Mouse (Mus musculus): ENCODE results near the gene Carnmt1. TPM values are rescaled to one million over a fixed set of nuclear protein-coding genes. Genes with fewer than 3 reads are reported as not detected.
A peak's percentile ranks its signal among the peaks of the same experiment; 100 is the strongest.

Gene Carnmt1
- polyA plus RNA-seq, 1 experiment from 2014 or later, result 35.9 TPM

- DNase-seq (ENCODE audit: low spot score), result no peak
- Histone ChIP-seq H3K27me3 (ENCODE audit: insufficient read depth, low read length) (no peaks in the 10 kb centered on the region), H3K4me2 (ENCODE audit: low read length) (no peak overlapping the region), H3K4me1 (replicated peaks; ENCODE audit: insufficient read depth, low read length) (no peaks in the 10 kb centered on the region), H3K9me3 (replicated peaks; ENCODE audit: low read length) (no peaks in the 10 kb centered on the region), H3K9ac (ENCODE audit: low read depth, low read length) (no peak overlapping the region), H3K4me3 (replicated peaks; ENCODE audit: low read depth, low read length) (no peak overlapping the region), H3K27ac (no peak overlapping the region), H3K36me3 (ENCODE audit: insufficient read depth, low read length) (no peaks in the 10 kb centered on the region)
- TF ChIP-seq CTCF (IDR thresholded peaks at IDR 0.05; ENCODE audit: low read depth), result no peak
- WGBS, result 76% methylated on average over 6 of the region's 6 CpGs
- no peak for ATAC-seq (replicated peaks; ENCODE audit: low FRiP score, low read depth)
Observed at GRCm38 (mm10) chr19:18650473-18650872, 20.1 kb upstream of the Carnmt1 start.

- Histone ChIP-seq H3K27me3 (ENCODE audit: insufficient read depth, low read length) (no peaks in the 10 kb centered on the region), H3K4me2 (ENCODE audit: low read length) (no peak overlapping the region), H3K9ac (ENCODE audit: low read depth, low read length) (no peak overlapping the region), H3K36me3 (ENCODE audit: insufficient read depth, low read length) (no peaks in the 10 kb centered on the region), H3K27ac (no peak overlapping the region), H3K9me3 (replicated peaks; ENCODE audit: low read length) (no peaks in the 10 kb centered on the region), H3K4me1 (replicated peaks; ENCODE audit: insufficient read depth, low read length) (no peaks in the 10 kb centered on the region), H3K4me3 (replicated peaks; ENCODE audit: low read depth, low read length) (no peak overlapping the region)
- DNase-seq (ENCODE audit: low spot score) (no peak), ATAC-seq (replicated peaks; ENCODE audit: low FRiP score, low read depth) (no peak)
- no peak for TF ChIP-seq CTCF (IDR thresholded peaks at IDR 0.05; ENCODE audit: low read depth)
- 67% methylated on average over 4 of the region's 4 CpGs for WGBS
Observed at GRCm38 (mm10) chr19:18652592-18652991, 18.0 kb upstream of the Carnmt1 start.

- H3K9me3 ChIP-seq (replicated peaks; ENCODE audit: low read length), result no peaks in the 10 kb centered on the region
- 78% methylated on average over 6 of the region's 6 CpGs for WGBS
- H3K4me3 ChIP-seq (replicated peaks; ENCODE audit: low read depth, low read length), result no peak overlapping the region
Observed at GRCm38 (mm10) chr19:18653058-18653457, 17.5 kb upstream of the Carnmt1 start.

GRCm38 (mm10) chr19:18654330-18654729 is 16.2 kb upstream of the Carnmt1 start:
- Histone ChIP-seq H3K4me1 (replicated peaks; ENCODE audit: insufficient read depth, low read length) (no peaks in the 10 kb centered on the region), H3K27me3 (ENCODE audit: insufficient read depth, low read length) (no peaks in the 10 kb centered on the region), H3K36me3 (ENCODE audit: insufficient read depth, low read length) (no peaks in the 10 kb centered on the region), H3K4me3 (replicated peaks; ENCODE audit: low read depth, low read length) (no peak overlapping the region), H3K4me2 (ENCODE audit: low read length) (no peak overlapping the region), H3K27ac (no peak overlapping the region), H3K9me3 (replicated peaks; ENCODE audit: low read length) (no peaks in the 10 kb centered on the region), H3K9ac (ENCODE audit: low read depth, low read length) (no peak overlapping the region)
- no peak for TF ChIP-seq CTCF (IDR thresholded peaks at IDR 0.05; ENCODE audit: low read depth)
- ATAC-seq (replicated peaks; ENCODE audit: low FRiP score, low read depth) (no peak), DNase-seq (ENCODE audit: low spot score) (no peak)
- 80% methylated on average over 8 of the region's 8 CpGs for WGBS

More at GRCm38 (mm10) chr19:18653058-18653457, 17.5 kb upstream of the Carnmt1 start:
- Histone ChIP-seq H3K27ac (no peak overlapping the region), H3K4me2 (ENCODE audit: low read length) (no peak overlapping the region), H3K36me3 (ENCODE audit: insufficient read depth, low read length) (no peaks in the 10 kb centered on the region), H3K9ac (ENCODE audit: low read depth, low read length) (no peak overlapping the region), H3K4me1 (replicated peaks; ENCODE audit: insufficient read depth, low read length) (no peaks in the 10 kb centered on the region), H3K27me3 (ENCODE audit: insufficient read depth, low read length) (no peaks in the 10 kb centered on the region)
- no peak for ATAC-seq (replicated peaks; ENCODE audit: low FRiP score, low read depth)
- no peak for TF ChIP-seq CTCF (IDR thresholded peaks at IDR 0.05; ENCODE audit: low read depth)
- DNase-seq (ENCODE audit: low spot score), result no peak

GRCm38 (mm10) chr19:18654984-18655383 is 15.6 kb upstream of the Carnmt1 start:
- Histone ChIP-seq H3K27me3 (ENCODE audit: insufficient read depth, low read length) (no peaks in the 10 kb centered on the region), H3K36me3 (ENCODE audit: insufficient read depth, low read length) (no peaks in the 10 kb centered on the region), H3K4me3 (replicated peaks; ENCODE audit: low read depth, low read length) (no peak overlapping the region), H3K9me3 (replicated peaks; ENCODE audit: low read length) (no peaks in the 10 kb centered on the region), H3K9ac (ENCODE audit: low read depth, low read length) (no peak overlapping the region), H3K27ac (no peak overlapping the region), H3K4me1 (replicated peaks; ENCODE audit: insufficient read depth, low read length) (no peaks in the 10 kb centered on the region), H3K4me2 (ENCODE audit: low read length) (no peak overlapping the region)
- 75% methylated on average over 5 of the region's 5 CpGs for WGBS
- DNase-seq (ENCODE audit: low spot score) (no peak), ATAC-seq (replicated peaks; ENCODE audit: low FRiP score, low read depth) (no peak)
- no peak for TF ChIP-seq CTCF (IDR thresholded peaks at IDR 0.05; ENCODE audit: low read depth)

GRCm38 (mm10) chr19:18655999-18656398 is 14.6 kb upstream of the Carnmt1 start:
- ATAC-seq (replicated peaks; ENCODE audit: low FRiP score, low read depth) (no peak), DNase-seq (ENCODE audit: low spot score) (no peak)
- H3K27ac ChIP-seq, result no peak overlapping the region
- H3K27me3 ChIP-seq (ENCODE audit: insufficient read depth, low read length), result no peaks in the 10 kb centered on the region
- no peaks in the 10 kb centered on the region for H3K4me1 ChIP-seq (replicated peaks; ENCODE audit: insufficient read depth, low read length)
- 86% methylated on average over 7 of the region's 7 CpGs for WGBS
- H3K4me3 ChIP-seq (replicated peaks; ENCODE audit: low read depth, low read length), result no peak overlapping the region
- H3K36me3 ChIP-seq (ENCODE audit: insufficient read depth, low read length), result no peaks in the 10 kb centered on the region
- no peak overlapping the region for H3K9ac ChIP-seq (ENCODE audit: low read depth, low read length)
- H3K9me3 ChIP-seq (replicated peaks; ENCODE audit: low read length), result no peaks in the 10 kb centered on the region
- no peak overlapping the region for H3K4me2 ChIP-seq (ENCODE audit: low read length)
- no peak for TF ChIP-seq CTCF (IDR thresholded peaks at IDR 0.05; ENCODE audit: low read depth)

GRCm38 (mm10) chr19:18658473-18658872 is 12.1 kb upstream of the Carnmt1 start:
- no peak overlapping the region for H3K9ac ChIP-seq (ENCODE audit: low read depth, low read length)
- ATAC-seq (replicated peaks; ENCODE audit: low FRiP score, low read depth) (peak; percentile 65; the same call in 1 of the 2 replicates), DNase-seq (ENCODE audit: low spot score) (no peak)
- H3K36me3 ChIP-seq (ENCODE audit: insufficient read depth, low read length), result no peaks in the 10 kb centered on the region
- no peak overlapping the region for H3K4me3 ChIP-seq (replicated peaks; ENCODE audit: low read depth, low read length)
- 47% methylated on average over 4 of the region's 4 CpGs for WGBS
- no peaks in the 10 kb centered on the region for H3K9me3 ChIP-seq (replicated peaks; ENCODE audit: low read length)
- H3K4me1 ChIP-seq (replicated peaks; ENCODE audit: insufficient read depth, low read length), result no peaks in the 10 kb centered on the region
- no peak for TF ChIP-seq CTCF (IDR thresholded peaks at IDR 0.05; ENCODE audit: low read depth)
- no peaks in the 10 kb centered on the region for H3K27me3 ChIP-seq (ENCODE audit: insufficient read depth, low read length)
- H3K27ac ChIP-seq, result no peak overlapping the region; the same call in 1 of the 2 replicates
- H3K4me2 ChIP-seq (ENCODE audit: low read length), result no peak overlapping the region
